Mouse (Mus musculus) forebrain, embryonic 12.5 days (tissue): ENCODE measurements around the gene Ube4b. TPM values are rescaled to one million over a fixed set of nuclear protein-coding genes. Genes with fewer than 3 reads are reported as not detected.
"Not testable (repeated sequence)": the region's sequence is repeated elsewhere in the genome, so short reads cannot be mapped to it uniquely, and the experiment has no call there.

Experiments
- ATAC-seq: fragments of 200-750 bp; cut with Nextera tagmentation; 2 replicates; pipeline ENCODE4 v1.8.0; 2017; ENCODE audit warnings: moderate TSS enrichment; ENCODE audit not compliant: low FRiP score
- H3K27ac ChIP-seq: fragments of 300-500 bp; sonication (generic); 2 replicates; pipeline ENCODE4 v1.5.1; 2016; ENCODE audit warnings: mild to moderate bottlenecking
- H3K27me3 ChIP-seq: fragments of 300-500 bp; sonication (generic); 2 replicates; pipeline ENCODE4 v1.6.1; 2016; ENCODE audit warnings: mild to moderate bottlenecking
- H3K36me3 ChIP-seq: fragments of 300-500 bp; sonication (generic); replicated peaks from 2 replicates; pipeline ENCODE4 v1.6.1; 2016; ENCODE audit warnings: mild to moderate bottlenecking
- H3K4me1 ChIP-seq: fragments of 300-500 bp; sonication (generic); 2 replicates; pipeline ENCODE4 v1.6.1; 2016
- H3K4me2 ChIP-seq: fragments of 300-500 bp; sonication (generic); 2 replicates; pipeline ENCODE4 v1.6.1; 2016; ENCODE audit warnings: mild to moderate bottlenecking, moderate library complexity
- H3K4me3 ChIP-seq: fragments of 300-500 bp; sonication (generic); replicated peaks from 2 replicates; pipeline ENCODE4 v1.5.1; 2016; ENCODE audit warnings: mild to moderate bottlenecking
- H3K9ac ChIP-seq: fragments of 300-500 bp; sonication (generic); 2 replicates; pipeline ENCODE4 v1.6.1; 2016; ENCODE audit warnings: mild to moderate bottlenecking
- H3K9me3 ChIP-seq: fragments of 300-500 bp; sonication (generic); 2 replicates; pipeline ENCODE4 v1.6.1; 2016
- WGBS: fragments of 180-500 bp; shearing (Covaris S2); methylation state at CpG from one replicate; pipeline ENCODE4 v1.1.7; 2016; 5-methylcytosine and 5-hydroxymethylcytosine counted together
- polyA plus RNA-seq: library from polyadenylated mRNA; unstranded; fragments of >200 nt; fragmentation: Nextera tagmentation; extraction: Ambion mirVana; gene quantifications from 2 replicates; pipeline ENCODE4 v1.2.1, GENCODE M21; 2016

The Ube4b gene
- 68.9 and 76.0 TPM in 2 replicates for polyA plus RNA-seq

- Histone ChIP-seq H3K4me3 (peak within 1 kb of the TSS; percentile 94), H3K27ac (peak within 1 kb of the TSS; percentile 99), H3K9ac (peak within 1 kb of the TSS; percentile 86), H3K4me2 (peak within 1 kb of the TSS; percentile 80), H3K36me3 (no peaks in the 10 kb centered on the region), H3K9me3 (no peaks in the 10 kb centered on the region), H3K27me3 (no peaks in the 10 kb centered on the region), H3K4me1 (peaks cover 17% of the 10 kb centered on the region)
- WGBS, result under 1% methylated on average over 48 of the region's 50 CpGs
- ATAC-seq, result peak; percentile 95
Measured at GRCm38 (mm10) chr4:149426325-149427199, at the start of gene Ube4b. Ube4b (minus strand) TSS chr4:149426749.

GRCm38 (mm10) chr4:149475096-149475495, 48.5 kb upstream of the Ube4b start:
- H3K27ac ChIP-seq, result no peak overlapping the region
- H3K9me3 ChIP-seq, result no peaks in the 10 kb centered on the region
- H3K27me3 ChIP-seq, result no peaks in the 10 kb centered on the region
- no peaks in the 10 kb centered on the region for H3K4me1 ChIP-seq
- 84% methylated on average over 7 of the region's 7 CpGs for WGBS
- no peak for ATAC-seq
- no peak overlapping the region for H3K4me2 ChIP-seq
- no peak overlapping the region for H3K4me3 ChIP-seq
- H3K9ac ChIP-seq, result no peak overlapping the region
- peaks cover 27% of the 10 kb centered on the region for H3K36me3 ChIP-seq

GRCm38 (mm10) chr4:149469557-149469956, 43.0 kb upstream of the Ube4b start:
- peaks cover 51% of the 10 kb centered on the region for H3K36me3 ChIP-seq
- no peaks in the 10 kb centered on the region for H3K27me3 ChIP-seq

GRCm38 (mm10) chr4:149463435-149463950, 36.9 kb upstream of the Ube4b start:
- no peak for ATAC-seq
- Histone ChIP-seq H3K36me3 (peaks cover 10% of the 10 kb centered on the region), H3K4me2 (no peak overlapping the region), H3K27ac (no peak overlapping the region), H3K4me3 (no peak overlapping the region), H3K27me3 (no peaks in the 10 kb centered on the region), H3K4me1 (no peaks in the 10 kb centered on the region), H3K9me3 (no peaks in the 10 kb centered on the region), H3K9ac (no peak overlapping the region)
- 77% methylated on average over 6 of the region's 6 CpGs for WGBS

More at GRCm38 (mm10) chr4:149469557-149469956, 43.0 kb upstream of the Ube4b start:
- Histone ChIP-seq H3K4me3 (no peak overlapping the region), H3K9ac (no peak overlapping the region), H3K27ac (no peak overlapping the region), H3K9me3 (no peaks in the 10 kb centered on the region), H3K4me2 (no peak overlapping the region), H3K4me1 (no peaks in the 10 kb centered on the region)
- no peak for ATAC-seq
- WGBS, result 94% methylated on average over 3 of the region's 3 CpGs

GRCm38 (mm10) chr4:149462305-149462971, 35.9 kb upstream of the Ube4b start:
- ATAC-seq, result no peak
- 81% methylated on average over 6 of the region's 6 CpGs for WGBS
- no peak overlapping the region for H3K9ac ChIP-seq
- H3K4me1 ChIP-seq, result no peaks in the 10 kb centered on the region
- H3K4me2 ChIP-seq, result no peak overlapping the region
- no peaks in the 10 kb centered on the region for H3K9me3 ChIP-seq
- no peaks in the 10 kb centered on the region for H3K27me3 ChIP-seq
- no peak overlapping the region for H3K4me3 ChIP-seq
- H3K27ac ChIP-seq, result no peak overlapping the region
- H3K36me3 ChIP-seq, result 0 out of 2 replicates have a peak, but pooled peaks cover 3% of the 10 kb centered on the region

GRCm38 (mm10) chr4:149461579-149462304, 35.2 kb upstream of the Ube4b start:
- 81% methylated on average over 3 of the region's 7 CpGs for WGBS
- Histone ChIP-seq H3K4me1 (no peaks in the 10 kb centered on the region), H3K9me3 (no peaks in the 10 kb centered on the region), H3K36me3 (0 out of 2 replicates have a peak, but pooled peaks cover 3% of the 10 kb centered on the region), H3K27ac (no peak overlapping the region), H3K27me3 (no peaks in the 10 kb centered on the region), H3K4me2 (no peak overlapping the region), H3K4me3 (no peak overlapping the region), H3K9ac (no peak overlapping the region)
- ATAC-seq, result no peak

- H3K4me2 ChIP-seq, H3K27ac ChIP-seq, H3K9ac ChIP-seq, ATAC-seq, H3K4me3 ChIP-seq, H3K27me3 ChIP-seq, H3K4me1 ChIP-seq, H3K36me3 ChIP-seq, H3K9me3 ChIP-seq: not testable (repeated sequence)
- WGBS, result 86% methylated on average over 2 of the region's 2 CpGs
Measured at GRCm38 (mm10) chr4:149460475-149460874, 33.9 kb upstream of the Ube4b start.

GRCm38 (mm10) chr4:149459425-149459824, 32.9 kb upstream of the Ube4b start:
- Histone ChIP-seq H3K4me1 (no peaks in the 10 kb centered on the region), H3K27ac (no peak overlapping the region), H3K9me3 (no peaks in the 10 kb centered on the region), H3K36me3 (no peaks in the 10 kb centered on the region), H3K4me3 (no peak overlapping the region), H3K27me3 (no peaks in the 10 kb centered on the region), H3K4me2 (no peak overlapping the region), H3K9ac (no peak overlapping the region)
- 89% methylated on average over 1 of the region's 1 CpGs for WGBS
- no peak for ATAC-seq

GRCm38 (mm10) chr4:149458526-149458925, 32.0 kb upstream of the Ube4b start:
- no peak for ATAC-seq
- no peak overlapping the region for H3K4me3 ChIP-seq
- no peaks in the 10 kb centered on the region for H3K4me1 ChIP-seq
- no peak overlapping the region for H3K9ac ChIP-seq
- no peak overlapping the region for H3K27ac ChIP-seq
- no peaks in the 10 kb centered on the region for H3K27me3 ChIP-seq
- H3K9me3 ChIP-seq, result no peaks in the 10 kb centered on the region
- no peaks in the 10 kb centered on the region for H3K36me3 ChIP-seq
- WGBS, result 68% methylated on average over 5 of the region's 5 CpGs
- H3K4me2 ChIP-seq, result no peak overlapping the region

- Histone ChIP-seq H3K4me3 (no peak overlapping the region), H3K9ac (no peak overlapping the region), H3K9me3 (no peaks in the 10 kb centered on the region), H3K4me1 (no peaks in the 10 kb centered on the region), H3K27ac (no peak overlapping the region), H3K4me2 (no peak overlapping the region), H3K36me3 (no peaks in the 10 kb centered on the region), H3K27me3 (no peaks in the 10 kb centered on the region)
- ATAC-seq, result no peak
- 75% methylated on average over 6 of the region's 6 CpGs for WGBS
Measured at GRCm38 (mm10) chr4:149457831-149458430, 31.4 kb upstream of the Ube4b start.

- H3K27ac ChIP-seq, H3K27me3 ChIP-seq, H3K9me3 ChIP-seq, ATAC-seq, H3K4me1 ChIP-seq, H3K9ac ChIP-seq, H3K4me2 ChIP-seq, H3K36me3 ChIP-seq, H3K4me3 ChIP-seq: not testable (repeated sequence)
- 89% methylated on average over 27 of the region's 27 CpGs for WGBS
Measured at GRCm38 (mm10) chr4:149457163-149457562, 30.6 kb upstream of the Ube4b start.

- no peaks in the 10 kb centered on the region for H3K4me1 ChIP-seq
- no peak within 1 kb of the TSS for H3K4me3 ChIP-seq
- ATAC-seq, result no peak
- no peak within 1 kb of the TSS for H3K4me2 ChIP-seq
- H3K27ac ChIP-seq, result no peak within 1 kb of the TSS
- WGBS, result 57% methylated on average over 8 of the region's 8 CpGs
- no peaks in the 10 kb centered on the region for H3K9me3 ChIP-seq
- no peaks in the 10 kb centered on the region for H3K36me3 ChIP-seq
- H3K9ac ChIP-seq, result 0 out of 2 replicates have a peak within 1 kb of the TSS, but pooled peaks have one; percentile 7
- no peaks in the 10 kb centered on the region for H3K27me3 ChIP-seq
Measured at GRCm38 (mm10) chr4:149454879-149455278, 28.3 kb upstream of the Ube4b start, which contains the start of gene Rbp7. Rbp7 (minus strand) TSS chr4:149454978.
